Mouse (Mus musculus): ENCODE results near the gene Vdac1.

Gene Vdac1

DNA sequence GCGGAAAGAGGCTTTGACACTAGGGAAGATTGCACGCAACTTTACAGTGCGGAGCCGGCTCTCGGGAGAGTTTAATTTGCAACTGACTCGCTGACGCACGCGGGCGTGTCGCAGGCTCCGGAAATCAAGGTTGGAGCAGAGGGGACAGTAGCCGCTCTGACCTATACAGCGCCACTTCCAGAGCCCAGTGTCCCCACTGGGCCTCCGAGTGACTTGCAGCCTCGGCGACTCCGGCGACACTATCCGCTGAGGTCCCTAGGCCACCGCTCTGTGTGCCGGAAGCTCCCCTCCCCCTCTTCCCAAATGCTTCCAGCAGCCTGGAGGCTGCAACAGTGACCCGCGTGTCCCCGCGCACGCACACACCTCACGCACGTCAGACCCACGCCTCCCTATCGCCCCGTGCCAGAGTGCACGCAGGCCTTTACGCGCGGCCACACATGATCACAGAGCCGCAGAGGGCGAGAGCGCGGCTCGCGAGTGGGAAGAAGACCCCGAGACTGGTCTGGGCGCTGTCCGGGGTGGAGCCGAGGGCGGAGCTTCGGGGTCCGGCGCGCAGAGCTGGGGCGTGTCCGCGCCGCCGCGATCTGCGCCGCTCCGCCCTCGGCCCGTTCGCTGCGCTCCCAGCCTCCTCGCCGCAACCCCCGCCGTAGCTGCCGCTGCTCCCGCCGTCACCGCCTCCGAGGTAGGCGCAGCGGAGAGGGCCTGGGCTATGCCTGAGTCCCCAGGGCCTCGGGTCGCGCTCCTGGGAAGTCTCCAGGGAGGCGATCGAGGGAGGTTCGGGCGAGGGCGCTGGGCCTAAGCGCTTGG is at the start of gene Vdac1:
Vdac1 (plus strand) TSS at position 390 of the 807 bp plus-strand sequence.
- DNase-seq (ENCODE audit: low read depth): peak; percentile 86

DNA sequence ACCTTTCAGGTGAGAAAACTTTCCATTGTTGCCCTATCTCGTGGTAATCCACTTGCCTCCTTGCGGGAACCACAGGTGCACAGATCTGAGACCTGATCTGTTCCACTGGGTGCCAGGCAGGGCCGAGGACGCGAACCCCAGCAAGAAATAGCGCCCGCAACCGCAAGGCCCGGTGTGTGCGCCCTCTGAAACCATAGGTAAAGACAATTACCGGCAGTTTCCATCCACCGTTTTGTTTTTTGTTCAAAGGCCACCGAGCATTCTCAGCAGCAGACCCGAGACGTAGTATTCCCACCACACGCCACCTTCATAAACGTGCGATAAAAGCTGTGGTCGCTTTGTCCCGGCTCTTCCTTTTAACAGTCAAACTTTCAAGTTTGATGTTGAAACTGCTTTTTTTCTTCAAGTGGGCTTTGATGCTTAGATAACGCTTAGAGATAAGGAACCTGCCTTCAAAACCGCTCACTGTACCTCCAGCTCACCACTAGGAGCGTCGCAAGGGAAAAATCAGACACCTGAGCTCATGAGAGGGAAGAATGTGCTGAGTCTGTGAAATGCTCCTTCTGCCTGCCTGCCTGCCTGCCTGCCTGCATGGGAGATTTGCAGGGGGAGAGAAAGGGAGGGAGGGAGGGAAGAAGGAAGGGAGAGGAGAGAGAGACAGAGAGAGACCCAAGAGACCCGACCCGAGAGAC is 46.4 kb upstream of the Vdac1 start:
- DNase-seq (ENCODE audit: low read depth): peak; percentile 97

DNA sequence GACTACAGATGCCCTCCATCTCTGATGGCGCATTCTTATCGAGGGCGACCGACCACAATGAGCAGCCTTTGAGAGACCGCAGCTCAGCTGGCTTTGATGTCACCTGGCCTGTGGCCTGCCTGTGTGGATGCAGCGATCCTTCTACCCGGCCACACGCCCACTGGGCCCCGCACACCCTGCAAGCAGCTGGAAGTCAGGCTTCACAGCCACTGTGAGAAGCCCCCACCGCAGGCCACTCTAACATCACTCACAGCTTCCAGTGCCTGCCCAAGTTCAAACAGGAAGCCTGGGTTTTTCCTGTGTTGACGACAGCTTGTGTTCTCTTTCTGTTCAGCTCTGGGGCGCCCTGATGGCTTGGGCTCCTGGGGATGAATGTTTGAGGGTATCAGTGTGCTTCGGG is 42.2 kb upstream of the Vdac1 start:
- DNase-seq (ENCODE audit: low read depth): peak; percentile 86

DNA sequence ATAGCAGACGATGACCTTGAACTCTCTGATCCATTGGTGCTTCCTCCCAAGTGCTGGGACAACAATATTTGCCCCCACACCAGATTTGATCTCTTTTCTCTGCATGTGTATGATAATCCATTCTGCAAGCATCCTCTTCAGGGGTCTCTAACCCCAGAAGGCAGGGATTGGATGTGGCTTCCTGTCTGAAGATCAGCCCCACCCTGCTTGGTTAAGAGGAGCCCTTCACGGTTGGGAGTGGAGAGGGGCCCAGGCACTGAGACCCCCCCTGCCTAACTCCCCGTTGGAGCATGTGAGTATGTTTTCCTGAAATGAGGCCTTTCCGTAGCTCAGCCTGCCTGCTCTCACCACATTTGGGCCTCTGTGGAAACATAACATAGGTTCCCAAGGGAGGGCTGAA is 41.0 kb upstream of the Vdac1 start:
- DNase-seq (ENCODE audit: low read depth): no peak

DNA sequence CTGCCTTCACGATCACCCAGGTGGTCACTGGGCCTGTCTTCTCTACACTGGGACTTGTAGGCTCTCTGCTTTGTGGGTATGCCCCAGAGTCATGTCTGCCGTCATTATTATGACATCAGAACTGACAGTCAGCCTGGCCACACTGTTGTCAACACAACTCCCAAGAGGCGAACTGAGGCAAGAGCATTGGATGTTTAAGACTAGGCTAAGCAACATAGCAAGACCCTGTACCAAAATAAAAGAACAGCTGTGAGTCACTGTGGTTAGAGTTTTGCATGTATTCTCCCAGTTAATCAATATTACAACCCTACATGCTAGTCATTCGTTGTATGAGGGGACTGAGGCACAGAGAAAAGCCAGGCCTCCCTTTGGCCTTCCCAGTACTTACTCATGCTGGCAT is 40.1 kb upstream of the Vdac1 start:
- peak; percentile 31 for DNase-seq (ENCODE audit: low read depth)

DNA sequence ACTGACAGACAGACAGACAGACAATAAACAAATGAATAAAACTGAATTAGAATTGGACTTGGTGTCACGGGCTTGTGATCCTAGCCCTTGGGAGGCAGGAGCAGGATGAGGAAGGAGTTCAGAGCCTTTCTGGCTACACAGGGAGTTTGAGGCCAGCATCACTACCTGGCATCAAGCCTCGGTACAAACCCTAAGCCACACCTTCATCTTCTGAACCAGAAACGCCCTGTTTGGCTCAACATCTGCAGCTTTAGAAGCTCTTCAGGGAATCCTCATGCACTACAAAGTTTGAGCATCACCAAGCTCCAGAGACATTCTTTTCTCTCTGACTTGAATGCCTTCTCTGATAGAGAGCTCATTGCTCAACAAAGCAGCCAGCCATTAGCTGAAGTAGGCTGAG is 39.1 kb upstream of the Vdac1 start:
- DNase-seq (ENCODE audit: low read depth): peak; percentile 68

DNA sequence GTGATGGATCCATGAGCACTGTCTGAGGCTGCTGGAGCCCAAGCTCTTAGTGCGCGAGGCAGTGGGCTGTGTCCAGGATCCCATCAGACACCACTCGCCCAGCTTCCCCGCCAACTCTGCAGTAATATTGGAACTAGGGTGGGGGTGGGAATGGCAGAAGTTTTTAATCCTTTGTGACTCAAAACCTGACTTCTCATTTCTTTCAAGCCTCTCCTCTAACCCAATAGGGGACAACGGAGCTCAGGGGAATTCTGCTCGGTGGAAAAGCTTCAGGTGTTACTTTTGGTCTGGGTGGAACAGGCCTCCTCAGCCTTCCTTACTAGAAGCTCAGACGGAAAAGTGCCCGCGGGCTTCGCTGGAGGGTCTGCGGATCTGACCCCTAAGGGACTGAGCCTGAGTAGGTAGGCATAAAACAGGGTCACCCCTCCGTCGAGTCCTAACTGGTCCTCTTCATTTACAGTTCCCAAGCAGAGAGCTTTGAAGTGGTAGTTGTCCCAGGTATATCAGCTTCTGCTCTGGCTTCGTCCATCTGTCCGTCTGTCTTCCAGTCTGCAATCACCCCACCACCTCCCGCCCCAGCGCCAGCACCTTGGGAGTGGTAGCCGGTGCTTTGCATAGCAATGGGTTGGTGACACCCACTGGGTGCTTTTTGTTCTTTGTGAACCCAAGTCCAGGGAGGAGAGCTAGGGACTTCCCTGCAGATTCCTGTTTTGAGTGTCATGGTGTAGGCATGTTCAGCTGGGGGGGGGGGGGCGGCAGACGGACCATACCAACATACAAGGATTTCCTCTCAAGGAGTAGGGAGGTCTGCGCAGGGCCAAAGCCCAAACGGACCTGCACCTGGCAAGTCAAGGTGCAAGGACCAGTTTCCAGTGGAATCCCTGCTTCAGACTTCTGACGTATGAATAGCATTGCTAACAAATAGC is 36.0 kb upstream of the Vdac1 start:
- no peak for DNase-seq (ENCODE audit: low read depth)

DNA sequence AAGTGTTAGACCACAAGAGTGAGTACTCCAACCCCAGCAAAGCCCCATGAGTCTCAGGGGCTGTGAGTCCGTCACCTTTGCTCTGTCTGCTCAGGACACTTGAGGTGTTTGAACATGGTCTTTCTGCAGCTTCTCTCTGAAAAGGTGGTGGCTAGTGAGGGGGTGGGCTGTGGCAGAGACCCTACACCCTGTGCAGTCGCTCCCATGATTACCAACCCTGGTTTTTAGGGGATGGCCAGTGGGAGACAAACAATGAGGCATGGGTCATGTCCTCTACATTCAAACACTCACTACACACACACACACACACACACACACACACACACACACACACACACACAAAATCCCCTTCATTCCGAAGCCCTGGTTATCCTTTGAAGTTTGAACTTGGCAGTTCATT is 33.3 kb upstream of the Vdac1 start:
- peak; percentile 56 for DNase-seq (ENCODE audit: low read depth)

DNA sequence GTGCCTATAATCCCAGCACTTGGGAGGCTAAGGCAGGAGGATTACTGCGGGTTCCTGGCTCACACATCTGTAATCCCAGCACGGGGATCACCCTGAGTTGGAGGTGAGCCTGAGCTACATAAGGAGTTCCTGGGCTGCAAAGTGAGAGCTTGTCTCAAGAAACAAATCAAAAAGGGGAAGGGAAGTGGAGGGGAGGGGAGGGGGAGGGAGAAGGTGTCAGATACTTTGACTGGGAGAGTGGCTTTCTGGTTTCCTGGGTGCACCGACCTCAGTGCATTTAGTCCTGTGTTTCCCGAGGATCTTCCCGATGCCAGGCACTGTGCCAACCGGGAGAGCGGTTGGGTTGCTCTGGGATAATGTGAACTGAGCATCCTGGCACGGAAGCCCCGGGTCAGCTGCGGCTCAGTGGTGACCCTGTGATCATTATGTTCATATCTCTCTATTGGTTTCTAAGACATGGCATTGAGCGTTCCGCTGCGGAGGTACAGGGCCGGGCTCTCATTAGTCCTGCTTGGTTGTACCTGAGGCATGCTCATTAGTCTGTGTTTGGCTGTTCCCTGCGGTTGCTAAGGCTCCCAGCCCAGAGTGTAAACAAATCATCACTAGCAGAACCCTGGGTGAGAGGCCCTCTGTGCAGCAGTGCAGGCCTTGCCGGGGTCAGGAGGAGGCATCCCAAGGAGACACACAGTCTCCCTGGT is 28.1 kb upstream of the Vdac1 start:
- DNase-seq (ENCODE audit: low read depth): peak; percentile 64

DNA sequence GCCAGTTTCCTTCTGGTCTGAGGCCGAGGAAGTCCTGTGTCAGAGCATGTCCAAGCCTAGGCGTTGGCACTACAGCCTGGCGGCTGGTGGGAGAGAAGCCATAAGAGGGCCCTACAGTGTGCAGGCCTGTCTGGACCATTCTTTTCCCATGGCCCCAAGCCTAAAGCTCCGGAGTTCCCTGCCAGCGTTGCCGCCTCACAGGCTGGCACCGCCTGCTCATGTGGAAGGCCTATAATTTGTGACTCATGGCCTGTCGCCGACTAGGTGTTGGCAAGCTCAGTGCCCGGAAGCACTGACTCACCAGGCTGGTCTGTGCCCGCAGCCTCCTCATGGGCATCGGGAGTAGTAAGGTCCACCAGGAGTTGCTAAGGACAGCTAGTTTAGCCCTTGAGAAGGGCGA is 27.0 kb upstream of the Vdac1 start:
- no peak for DNase-seq (ENCODE audit: low read depth)

DNA sequence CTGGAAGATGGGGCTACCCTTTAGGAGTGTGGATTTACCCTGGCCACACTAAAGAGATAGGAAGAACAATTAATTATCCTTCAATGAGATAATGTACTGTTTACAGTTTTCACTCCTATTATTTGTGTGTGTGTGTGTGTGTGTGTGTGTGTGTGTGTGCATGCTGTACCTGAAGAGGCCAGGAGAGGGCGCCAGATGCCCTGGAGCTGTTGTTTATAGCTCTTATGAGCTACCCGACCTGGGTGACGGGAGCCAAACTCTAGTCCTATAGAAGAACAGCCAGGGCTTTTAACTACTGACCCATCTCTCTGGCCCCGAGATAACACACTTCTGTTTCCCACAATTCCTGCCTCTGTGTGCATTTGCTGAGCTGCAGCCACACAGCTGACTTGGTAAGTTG is 25.4 kb upstream of the Vdac1 start:
- no peak for DNase-seq (ENCODE audit: low read depth)

DNA sequence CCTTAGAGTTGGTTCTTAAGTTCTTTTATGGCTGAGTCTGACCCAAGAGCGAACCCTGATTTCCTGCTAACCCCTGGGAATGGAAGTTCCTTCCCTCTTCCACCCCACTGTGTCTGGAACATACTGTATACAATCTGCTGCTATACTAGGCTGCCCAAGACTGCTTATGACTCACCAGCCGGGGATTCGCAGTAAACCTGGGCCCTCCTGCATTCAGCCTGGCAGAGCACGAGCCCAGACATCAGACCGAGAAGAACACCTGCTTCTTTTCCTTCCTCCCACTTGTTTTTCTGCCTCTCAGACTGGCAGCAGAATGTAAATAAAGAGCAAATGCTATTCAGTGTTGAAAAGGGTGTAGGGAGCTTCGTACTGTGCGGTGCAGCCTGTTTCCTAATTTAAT is 24.7 kb upstream of the Vdac1 start:
- peak; percentile 55 for DNase-seq (ENCODE audit: low read depth)

DNA sequence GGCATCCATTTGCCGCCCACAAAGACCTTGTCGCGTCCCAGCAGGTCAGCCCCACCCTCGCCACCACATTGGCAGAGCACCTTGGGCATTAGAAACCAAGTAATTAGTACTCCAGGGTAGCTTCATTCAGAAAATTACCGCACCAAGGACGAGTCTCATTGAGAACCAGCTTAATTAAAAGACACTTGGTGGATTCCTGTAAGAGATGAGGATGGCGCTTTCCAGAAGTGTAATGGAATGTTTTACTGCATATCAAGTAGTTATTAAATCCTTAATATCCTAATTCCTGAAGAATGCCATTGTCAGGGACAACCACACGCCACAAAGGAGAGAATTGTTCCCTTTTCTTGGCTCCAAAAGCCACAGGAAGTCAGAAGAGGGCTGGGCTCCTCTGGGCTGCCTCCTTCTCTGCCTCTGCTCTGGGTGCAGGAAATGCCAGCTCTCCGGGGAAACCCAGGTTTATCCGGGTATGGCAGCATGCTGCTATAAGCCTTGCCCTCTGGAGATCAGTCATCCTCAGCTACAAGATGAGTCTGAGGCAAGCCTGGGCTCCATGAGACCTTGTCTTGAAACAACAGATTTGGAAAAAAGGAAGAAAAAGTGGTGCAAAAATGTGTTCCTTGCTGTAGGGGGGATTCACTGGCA is 22.9 kb upstream of the Vdac1 start:
- DNase-seq (ENCODE audit: low read depth): peak; percentile 75

DNA sequence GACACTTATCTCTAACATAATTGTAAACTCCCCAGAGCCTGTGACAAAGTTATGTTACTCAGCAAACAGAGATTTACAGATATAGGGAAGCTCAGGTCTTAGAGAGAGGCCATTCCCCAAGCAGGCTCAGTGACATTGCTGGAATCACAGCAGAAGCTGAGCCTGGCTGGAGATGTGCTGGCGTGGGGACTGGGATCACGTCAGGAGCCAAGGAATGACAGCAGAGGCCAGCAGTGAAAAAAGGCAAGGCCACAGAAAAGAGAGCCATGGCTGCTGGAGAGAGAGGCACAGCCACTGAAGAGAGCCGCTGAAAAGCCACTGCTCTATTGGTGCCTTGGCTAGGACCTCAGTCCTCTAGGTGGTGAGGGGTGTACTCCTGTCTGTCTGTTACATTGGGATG is 22.3 kb upstream of the Vdac1 start:
- no peak for DNase-seq (ENCODE audit: low read depth)

DNA sequence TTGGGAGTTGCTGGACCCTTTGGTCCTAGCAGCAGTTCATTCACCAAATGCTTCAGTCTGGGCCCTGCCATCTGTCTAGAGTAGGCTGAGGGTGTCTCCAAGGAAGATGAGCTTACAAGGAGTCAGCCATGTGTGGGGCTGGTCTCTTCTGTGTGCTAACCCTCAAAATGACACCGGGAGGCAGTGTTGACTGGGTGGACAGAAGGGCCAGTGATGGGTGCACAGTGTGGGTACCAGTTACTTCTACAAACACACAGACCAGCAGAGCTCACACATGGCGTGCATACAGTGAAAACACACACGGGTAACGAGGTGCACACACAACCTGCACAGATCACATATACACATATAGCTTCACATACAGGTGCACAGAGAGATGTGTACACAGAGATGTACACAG is 21.6 kb upstream of the Vdac1 start:
- no peak for DNase-seq (ENCODE audit: low read depth)

DNA sequence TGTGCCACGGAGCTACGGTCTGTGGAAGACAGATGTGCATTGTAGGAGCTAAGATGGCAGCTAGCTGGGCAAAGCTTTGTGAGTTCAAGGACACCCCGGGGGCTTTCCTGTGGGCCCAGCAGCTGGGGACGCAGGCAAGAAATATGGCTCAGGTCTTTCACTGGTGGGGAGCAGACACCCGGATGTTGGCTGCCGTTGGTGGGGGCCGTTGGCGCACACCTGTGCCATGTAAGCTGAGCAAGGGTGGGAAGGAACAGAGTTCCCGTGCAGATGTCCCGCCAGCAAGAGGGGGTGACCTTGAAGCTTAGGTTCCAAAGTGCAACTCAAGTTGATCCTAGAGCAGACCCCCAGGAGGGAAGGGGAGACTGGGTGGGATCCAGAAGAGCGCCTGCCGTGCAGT is 21.1 kb upstream of the Vdac1 start:
- DNase-seq (ENCODE audit: low read depth): peak; percentile 55

DNA sequence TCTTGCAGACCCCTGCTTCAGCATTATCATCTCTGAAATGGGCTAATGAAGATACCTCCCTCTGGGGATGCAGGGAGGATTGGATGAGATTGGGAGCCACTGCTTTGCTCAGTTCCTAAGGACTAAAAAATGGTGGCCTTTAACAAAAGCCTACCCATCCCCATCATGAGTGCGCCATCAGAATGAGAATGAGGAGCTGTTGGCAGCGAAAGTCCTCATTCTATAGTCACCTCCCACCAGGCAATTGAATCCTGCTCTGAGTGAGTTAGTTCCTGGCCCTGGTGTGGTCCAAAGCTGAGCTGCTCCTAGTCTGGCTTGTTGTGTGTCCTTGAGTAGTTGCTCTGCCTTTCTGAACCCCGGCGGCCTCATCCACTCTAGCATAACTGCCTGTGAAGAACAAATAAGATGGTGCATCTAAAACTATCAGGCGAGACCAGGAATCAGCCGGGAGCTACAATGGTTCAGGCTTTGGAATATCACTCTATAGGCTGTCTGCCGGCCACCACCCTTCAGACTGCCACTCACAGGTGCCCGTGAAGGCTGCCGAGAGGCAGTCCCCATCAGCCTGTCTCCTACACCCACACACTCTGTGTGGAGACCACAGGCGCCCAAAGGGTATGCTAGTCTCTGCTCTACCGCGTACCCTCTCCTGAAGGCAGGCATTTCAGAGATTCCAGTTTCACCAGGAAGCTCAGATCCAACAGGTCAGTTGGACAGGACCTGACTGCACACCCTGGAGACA is 20.4 kb upstream of the Vdac1 start:
- peak; percentile 59 for DNase-seq (ENCODE audit: low read depth)

DNA sequence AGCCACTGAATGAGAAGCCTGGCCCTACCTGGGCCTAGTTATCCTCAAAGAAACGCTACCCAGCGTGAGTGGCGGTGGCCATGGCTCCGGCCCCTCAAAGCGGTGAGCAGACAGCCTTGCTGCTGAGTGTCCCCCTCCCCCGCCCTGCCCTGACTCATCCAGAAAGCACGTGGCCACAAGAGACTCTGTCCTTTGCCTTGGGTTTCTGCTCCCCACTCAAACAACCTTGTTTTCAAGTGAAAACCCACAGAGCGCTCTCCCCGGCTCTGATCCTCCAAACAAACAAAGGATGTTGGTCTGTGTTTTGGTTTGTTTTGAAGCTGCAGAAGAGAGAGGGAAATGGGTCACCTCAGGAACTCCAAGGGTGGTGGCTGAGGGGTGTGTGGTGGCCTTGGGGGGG is 19.7 kb upstream of the Vdac1 start:
- DNase-seq (ENCODE audit: low read depth): peak; percentile 90

DNA sequence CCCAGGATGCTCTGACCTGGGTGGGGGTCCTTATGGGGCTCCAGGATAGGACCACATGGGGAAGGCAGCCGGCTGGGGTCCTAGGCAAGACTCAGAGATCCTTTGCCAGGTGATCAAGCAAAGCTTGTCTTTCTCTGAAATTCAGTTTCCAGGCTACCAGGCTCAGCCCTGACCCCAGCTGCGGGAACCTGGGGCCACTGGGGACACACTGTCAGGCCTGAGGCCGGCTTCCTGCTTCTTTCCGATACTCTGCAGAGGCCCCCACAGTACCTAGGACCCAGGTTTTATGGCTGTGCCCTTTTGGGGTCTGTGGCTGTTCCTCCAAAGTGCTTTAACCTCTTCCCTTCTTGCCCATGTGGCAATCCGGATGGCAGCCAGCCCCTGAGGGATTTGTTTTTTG is 19.2 kb upstream of the Vdac1 start:
- DNase-seq (ENCODE audit: low read depth): no peak

DNA sequence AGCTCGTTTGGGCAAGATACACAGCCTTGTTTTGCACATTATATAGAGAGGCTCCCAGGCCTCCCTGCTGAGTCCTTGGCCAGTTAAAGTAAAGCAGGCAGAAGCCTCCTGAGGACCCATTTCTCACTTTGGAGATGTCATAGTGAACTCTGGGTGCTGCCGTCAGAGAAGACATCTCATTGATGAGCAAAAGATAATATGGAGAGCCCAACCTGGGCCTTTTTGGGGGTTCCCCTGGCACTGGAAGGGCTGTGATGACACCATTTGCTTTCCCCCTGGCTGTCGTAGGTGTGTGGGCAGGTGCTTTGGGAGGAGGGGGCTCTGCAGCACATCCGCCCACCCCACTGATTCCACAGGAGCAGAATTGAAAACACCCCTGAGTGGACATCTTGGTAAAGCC is 18.4 kb upstream of the Vdac1 start:
- DNase-seq (ENCODE audit: low read depth): peak; percentile 77

DNA sequence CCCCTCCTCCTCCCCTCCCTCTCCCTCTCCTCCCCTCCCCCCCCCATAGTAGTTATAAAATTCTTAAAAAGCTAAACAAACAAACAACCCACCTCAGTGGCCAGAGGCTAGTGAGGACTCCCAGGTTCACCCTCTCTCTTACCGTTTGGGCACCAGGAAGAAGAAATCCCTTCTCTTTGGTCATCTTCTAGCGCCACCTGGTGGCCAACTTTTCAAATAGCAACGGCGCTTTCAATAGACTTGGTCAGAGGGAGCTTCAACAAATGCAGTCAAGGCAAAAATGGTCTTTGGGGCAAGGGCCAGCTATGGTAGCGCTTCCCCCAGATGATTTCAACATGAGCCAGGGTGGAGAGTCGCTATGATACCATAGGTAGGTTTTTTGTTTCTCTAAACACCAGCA is 17.5 kb upstream of the Vdac1 start:
- peak; percentile 90 for DNase-seq (ENCODE audit: low read depth)
